Mouse (Mus musculus): ENCODE measurements around the gene Cbfb. TPM values are rescaled to one million over a fixed set of nuclear protein-coding genes. Genes with fewer than 3 reads are reported as not detected.

Cbfb gene
- polyA plus RNA-seq, 1 experiment, result 36.4 TPM

DNA sequence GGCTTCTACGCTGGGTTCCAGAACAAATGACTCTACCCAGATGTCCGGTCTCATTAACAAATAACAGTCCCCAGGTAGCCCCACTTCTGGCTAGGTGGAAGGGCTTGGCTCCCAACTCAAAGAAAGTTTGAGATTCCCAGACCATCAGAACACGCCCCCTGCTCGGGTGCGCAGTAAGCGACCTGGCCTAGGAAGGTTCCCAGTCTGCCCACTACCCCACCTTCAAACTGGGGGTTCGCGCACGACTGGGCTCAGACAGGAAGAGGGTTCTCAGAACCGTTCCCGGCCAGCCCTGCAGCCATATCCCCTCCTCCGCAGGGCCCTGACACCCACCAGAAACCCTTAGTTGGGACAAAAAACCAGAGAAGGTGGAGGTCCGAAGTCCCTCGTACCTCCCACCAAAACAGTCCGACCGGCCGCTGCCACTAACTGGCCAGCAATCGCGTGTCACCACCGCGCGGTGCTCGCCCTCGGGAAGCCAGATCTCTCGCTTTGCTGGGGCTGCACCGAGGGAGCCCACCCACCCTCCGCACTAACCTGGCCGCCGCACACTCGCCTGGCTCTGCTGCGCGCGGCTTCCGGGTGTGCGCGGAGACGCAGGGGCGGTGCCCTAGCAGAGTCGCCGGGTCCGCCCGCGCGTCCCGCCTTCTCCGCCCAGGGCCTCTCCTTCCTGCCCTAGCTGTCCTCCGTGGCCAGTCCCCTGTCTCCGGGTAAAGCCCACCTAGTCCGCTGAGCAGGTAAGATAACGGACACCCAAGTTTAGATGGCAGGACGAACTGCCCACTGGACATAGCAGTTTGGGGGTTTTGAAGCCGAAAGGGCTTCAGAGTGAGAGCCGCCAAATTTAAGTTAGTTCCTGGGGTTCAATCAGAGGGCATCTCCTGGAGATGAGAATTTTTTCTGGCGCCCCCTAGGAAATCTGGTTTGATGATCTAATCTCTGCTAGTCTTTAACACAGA is 93.8 kb downstream of the Cbfb start, which contains the start of the genes Tradd and Fbxl8:
Tradd (minus strand) TSS at position 586 of the 959 bp plus-strand sequence.
Fbxl8 (plus strand) TSS at position 625 of the 959 bp plus-strand sequence.
- Histone ChIP-seq H3K4me3 (replicated peaks; ENCODE audit: control insufficient read depth, low read depth, low read length) (peak within 1 kb of the TSS; percentile 99), H3K27ac (ENCODE audit: control insufficient read depth, insufficient read depth, low read depth, low read length, poor library complexity) (peak within 1 kb of the TSS; percentile 73), H3K4me1 (ENCODE audit: control insufficient read depth, insufficient read depth, low read length) (peaks cover 11% of the 10 kb centered on the region)
- TF ChIP-seq POLR2A (IDR thresholded peaks at IDR 0.05; ENCODE audit: borderline replicate concordance, control insufficient read depth, low read depth, low read length), result peak; percentile 61; the same call in 1 of the 2 replicates
- peak; percentile 6; the same call in 1 of the 2 replicates for TF ChIP-seq CTCF (IDR thresholded peaks at IDR 0.05; ENCODE audit: control insufficient read depth, insufficient read depth, low read length)
- WGBS, result 1% methylated on average over 54 of the region's 54 CpGs

- H3K4me3 ChIP-seq (replicated peaks; ENCODE audit: control insufficient read depth, low read depth, low read length), result peak overlapping the region; percentile 43
- 1% methylated on average over 10 of the region's 10 CpGs for WGBS
- H3K27ac ChIP-seq (ENCODE audit: control insufficient read depth, insufficient read depth, low read depth, low read length, poor library complexity), result 0 out of 2 replicates have a peak overlapping the region, but pooled peaks have one; percentile 2
- TF ChIP-seq CTCF (IDR thresholded peaks at IDR 0.05; ENCODE audit: control insufficient read depth, insufficient read depth, low read length) (no peak), POLR2A (IDR thresholded peaks at IDR 0.05; ENCODE audit: borderline replicate concordance, control insufficient read depth, low read depth, low read length) (no peak)
- peaks cover 6% of the 10 kb centered on the region; the same call in 1 of the 2 replicates for H3K4me1 ChIP-seq (ENCODE audit: control insufficient read depth, insufficient read depth, low read length)
These were observed 94.7 kb downstream of the Cbfb start for GRCm38 (mm10) chr8:105265128-105265527.

DNA sequence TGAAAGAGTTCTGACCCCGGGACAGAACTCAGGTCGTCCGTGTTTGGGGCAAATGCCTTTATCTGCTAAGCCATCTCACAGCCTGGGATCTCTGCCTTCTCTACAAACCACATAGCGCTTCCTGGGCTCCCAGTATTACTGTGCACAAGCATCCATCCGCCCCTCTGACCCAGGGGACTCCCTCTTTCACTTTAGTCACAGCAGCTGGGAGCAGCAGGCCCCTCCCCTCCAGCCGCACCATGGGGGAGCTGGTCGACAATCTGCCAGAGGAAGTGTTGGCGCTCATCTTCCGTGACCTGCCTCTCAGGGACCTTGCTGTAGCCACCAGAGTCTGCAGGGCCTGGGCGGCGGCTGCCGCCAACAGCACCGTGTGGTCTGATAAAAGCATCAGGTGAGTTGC is 96.3 kb downstream of the Cbfb start:
- Histone ChIP-seq H3K27ac (ENCODE audit: control insufficient read depth, insufficient read depth, low read depth, low read length, poor library complexity) (0 out of 2 replicates have a peak overlapping the region, but pooled peaks have one; percentile 36), H3K4me1 (ENCODE audit: control insufficient read depth, insufficient read depth, low read length) (no peaks in the 10 kb centered on the region; the same call in 1 of the 2 replicates), H3K4me3 (replicated peaks; ENCODE audit: control insufficient read depth, low read depth, low read length) (no peak overlapping the region)
- TF ChIP-seq CTCF (IDR thresholded peaks at IDR 0.05; ENCODE audit: control insufficient read depth, insufficient read depth, low read length) (no peak), POLR2A (IDR thresholded peaks at IDR 0.05; ENCODE audit: borderline replicate concordance, control insufficient read depth, low read depth, low read length) (no peak)
- 51% methylated on average over 13 of the region's 13 CpGs for WGBS

Other genes starting within 250 kb of the Cbfb start
- 0.49 and 1.2 TPM in 2 replicates for gene Ces2e, start 244.4 kb upstream of the Cbfb start, polyA plus RNA-seq (2011; ENCODE audit: insufficient read depth, insufficient read length, low replicate concordance, missing spikeins)
- not detected in 2 replicates for gene Ces2f, start 223.3 kb upstream of the Cbfb start, polyA plus RNA-seq (2011; ENCODE audit: insufficient read depth, insufficient read length, low replicate concordance, missing spikeins)
- 29.5 and 49.8 TPM in 2 replicates for gene Ces2g, start 209.0 kb upstream of the Cbfb start, polyA plus RNA-seq (2011; ENCODE audit: insufficient read depth, insufficient read length, low replicate concordance, missing spikeins)
- gene Ces2h, start 169.8 kb upstream of the Cbfb start, polyA plus RNA-seq (2011; ENCODE audit: insufficient read depth, insufficient read length, low replicate concordance, missing spikeins), result not detected in 2 replicates
- 2.3 and 7.1 TPM in 2 replicates for gene Ces3a, start 122.1 kb upstream of the Cbfb start, polyA plus RNA-seq (2011; ENCODE audit: insufficient read depth, insufficient read length, low replicate concordance, missing spikeins)
- 0.95 and 1.3 TPM in 2 replicates for gene Ces3b, start 86.9 kb upstream of the Cbfb start, polyA plus RNA-seq (2011; ENCODE audit: insufficient read depth, insufficient read length, low replicate concordance, missing spikeins)
- not detected in 2 replicates for gene Ces4a, start 38.9 kb upstream of the Cbfb start, polyA plus RNA-seq (2011; ENCODE audit: insufficient read depth, insufficient read length, low replicate concordance, missing spikeins)
- 5.0 and 17.2 TPM in 2 replicates for gene D230025D16Rik, start 54.5 kb downstream of the Cbfb start, polyA plus RNA-seq (2011; ENCODE audit: insufficient read depth, insufficient read length, low replicate concordance, missing spikeins)
- gene B3gnt9, start 84.5 kb downstream of the Cbfb start, polyA plus RNA-seq (2011; ENCODE audit: insufficient read depth, insufficient read length, low replicate concordance, missing spikeins), result 0.82 TPM in 1 of 2 replicates, not detected in the other
- gene Tradd, start 93.9 kb downstream of the Cbfb start, polyA plus RNA-seq (2011; ENCODE audit: insufficient read depth, insufficient read length, low replicate concordance, missing spikeins), result 11.3 and 12.0 TPM in 2 replicates
- gene Fbxl8, start 94.0 kb downstream of the Cbfb start, polyA plus RNA-seq (2011; ENCODE audit: insufficient read depth, insufficient read length, low replicate concordance, missing spikeins), result 0.50 and 3.7 TPM in 2 replicates
- 0.95 TPM in 1 of 2 replicates, not detected in the other for gene Hsf4, start 99.1 kb downstream of the Cbfb start, polyA plus RNA-seq (2011; ENCODE audit: insufficient read depth, insufficient read length, low replicate concordance, missing spikeins)
- 0.70 TPM in 1 of 2 replicates, not detected in the other for gene Nol3, start 105.5 kb downstream of the Cbfb start, polyA plus RNA-seq (2011; ENCODE audit: insufficient read depth, insufficient read length, low replicate concordance, missing spikeins)
- gene 4931428F04Rik, start 119.2 kb downstream of the Cbfb start, polyA plus RNA-seq (2011; ENCODE audit: insufficient read depth, insufficient read length, low replicate concordance, missing spikeins), result 1.5 and 2.2 TPM in 2 replicates
- 5.7 and 10.4 TPM in 2 replicates for gene Exoc3l, start 125.4 kb downstream of the Cbfb start, polyA plus RNA-seq (2011; ENCODE audit: insufficient read depth, insufficient read length, low replicate concordance, missing spikeins)
- 108 and 115 TPM in 2 replicates for gene E2f4, start 127.0 kb downstream of the Cbfb start, polyA plus RNA-seq (2011; ENCODE audit: insufficient read depth, insufficient read length, low replicate concordance, missing spikeins)
- 8.2 and 11.5 TPM in 2 replicates for gene Elmo3, start 134.9 kb downstream of the Cbfb start, polyA plus RNA-seq (2011; ENCODE audit: insufficient read depth, insufficient read length, low replicate concordance, missing spikeins)
- 7.8 and 19.9 TPM in 2 replicates for gene Lrrc29, start 155.6 kb downstream of the Cbfb start, polyA plus RNA-seq (2011; ENCODE audit: insufficient read depth, insufficient read length, low replicate concordance, missing spikeins)
- 81.6 and 140 TPM in 2 replicates for gene Tmem208, start 155.7 kb downstream of the Cbfb start, polyA plus RNA-seq (2011; ENCODE audit: insufficient read depth, insufficient read length, low replicate concordance, missing spikeins)
- gene Fhod1, start 177.3 kb downstream of the Cbfb start, polyA plus RNA-seq (2011; ENCODE audit: insufficient read depth, insufficient read length, low replicate concordance, missing spikeins), result 24.6 and 66.3 TPM in 2 replicates
- 3.7 and 7.8 TPM in 2 replicates for gene Slc9a5, start 178.2 kb downstream of the Cbfb start, polyA plus RNA-seq (2011; ENCODE audit: insufficient read depth, insufficient read length, low replicate concordance, missing spikeins)
- not detected in 2 replicates for gene Plekhg4, start 202.6 kb downstream of the Cbfb start, polyA plus RNA-seq (2011; ENCODE audit: insufficient read depth, insufficient read length, low replicate concordance, missing spikeins)
- not detected in 2 replicates for gene Kctd19, start 242.8 kb downstream of the Cbfb start, polyA plus RNA-seq (2011; ENCODE audit: insufficient read depth, insufficient read length, low replicate concordance, missing spikeins)
- gene Lrrc36, start 242.9 kb downstream of the Cbfb start, polyA plus RNA-seq (2011; ENCODE audit: insufficient read depth, insufficient read length, low replicate concordance, missing spikeins), result 1.1 and 3.0 TPM in 2 replicates

Data from bone marrow, adult 2 months (tissue).